8 mouse cellular contexts compared by ENCODE assay signal in genomic region chr7:45052862-45053116, GRCm38 (mm10). TPM values are rescaled to one million over a fixed set of nuclear protein-coding genes. Genes with fewer than 3 reads are reported as not detected.
A peak's percentile ranks its signal among the peaks of the same experiment; 100 is the strongest.
DNase-seq lines count a peak whose midpoint lies in the region; ATAC-seq and TF ChIP-seq lines count a peak whose summit lies in the region.

TSS of gene Prr12 (minus strand) at chr7:45052881.

- TF ChIP-seq CTCF in lung, embryonic 14.5 days (IDR thresholded peaks at IDR 0.05; ENCODE audit: low read depth), result no peak
- TF ChIP-seq CTCF in small intestine, adult 2 months (IDR thresholded peaks at IDR 0.05; ENCODE audit: extremely low read depth, insufficient read length, insufficient replicate concordance, low read depth, low read length), result no peak

- H3K4me2 ChIP-seq in lung, embryonic 14.5 days, result peak within 1 kb of the TSS; percentile 88
- H3K4me2 ChIP-seq in heart, embryonic 15.5 days, result peak within 1 kb of the TSS; percentile 98
- H3K4me2 ChIP-seq in limb, embryonic 11.5 days (ENCODE audit: low read depth, severe bottlenecking), result peak within 1 kb of the TSS; percentile 95

- ATAC-seq in lung, embryonic 14.5 days (ENCODE audit: insufficient read depth), result no peak
- peak; percentile 7; the same call in 1 of the 2 replicates for ATAC-seq in heart, embryonic 15.5 days (replicated peaks; ENCODE audit: insufficient number of reproducible peaks, insufficient read depth, low FRiP score, low read depth)
- no peak for ATAC-seq in limb, embryonic 11.5 days (ENCODE audit: insufficient number of reproducible peaks, low FRiP score, low TSS enrichment, low read depth)

- H3K4me3 ChIP-seq in lung, embryonic 14.5 days (ENCODE audit: low read depth, low read length), result peak within 1 kb of the TSS; percentile 90
- peak within 1 kb of the TSS; percentile 94 for H3K4me3 ChIP-seq in heart, embryonic 15.5 days
- peak within 1 kb of the TSS; percentile 96 for H3K4me3 ChIP-seq in limb, embryonic 11.5 days (ENCODE audit: low read depth, low read length)
- peak within 1 kb of the TSS; percentile 98 for H3K4me3 ChIP-seq in small intestine, adult 2 months (ENCODE audit: low read depth, low read length)

- no peak for TF ChIP-seq POLR2A in small intestine, adult 2 months (IDR thresholded peaks at IDR 0.05; ENCODE audit: low read depth, low read length)

- peaks cover 29% of the 10 kb centered on the region for H3K36me3 ChIP-seq in lung, embryonic 14.5 days (ENCODE audit: insufficient read depth)
- peaks cover 26% of the 10 kb centered on the region for H3K36me3 ChIP-seq in heart, embryonic 15.5 days
- H3K36me3 ChIP-seq in limb, embryonic 11.5 days (ENCODE audit: control insufficient read depth, insufficient read depth, low read length), result peaks cover 24% of the 10 kb centered on the region
- H3K36me3 ChIP-seq in small intestine, adult 2 months (ENCODE audit: control insufficient read depth, insufficient read depth, low read length), result peaks cover 23% of the 10 kb centered on the region

- H3K9me3 ChIP-seq in lung, embryonic 14.5 days (ENCODE audit: low read depth, low read length), result no peaks in the 10 kb centered on the region
- no peaks in the 10 kb centered on the region for H3K9me3 ChIP-seq in heart, embryonic 15.5 days (replicated peaks)
- H3K9me3 ChIP-seq in limb, embryonic 11.5 days (ENCODE audit: control insufficient read depth, low read length), result no peaks in the 10 kb centered on the region

- H3K4me1 ChIP-seq in lung, embryonic 14.5 days (ENCODE audit: insufficient read depth), result 0 out of 2 replicates have a peak, but pooled peaks cover 3% of the 10 kb centered on the region
- peaks cover 25% of the 10 kb centered on the region for H3K4me1 ChIP-seq in heart, embryonic 15.5 days (replicated peaks)
- peaks cover 10% of the 10 kb centered on the region for H3K4me1 ChIP-seq in limb, embryonic 11.5 days (ENCODE audit: control insufficient read depth, insufficient read depth, low read length)
- H3K4me1 ChIP-seq in small intestine, adult 2 months (ENCODE audit: control insufficient read depth, insufficient read depth, insufficient read length, low read length), result peaks cover 8% of the 10 kb centered on the region

- no peak for DNase-seq in lung, embryonic 14.5 days
- DNase-seq in lung, postnatal 14 days, result no peak
- peak; percentile 51 for DNase-seq in embryo, embryonic 11.5 days (ENCODE audit: low read depth, low spot score)
- no peak for DNase-seq in limb, embryonic 11.5 days (ENCODE audit: low spot score)
- no peak for DNase-seq in cerebellum, postnatal 36 days
- no peak for DNase-seq in right cerebral cortex, postnatal 10 days (ENCODE audit: low spot score in 2 of 2)

- peak within 1 kb of the TSS; percentile 88 for H3K9ac ChIP-seq in lung, embryonic 14.5 days
- H3K9ac ChIP-seq in heart, embryonic 15.5 days, result peak within 1 kb of the TSS; percentile 96
- peak within 1 kb of the TSS; percentile 95 for H3K9ac ChIP-seq in limb, embryonic 11.5 days (ENCODE audit: low read length)

- peak within 1 kb of the TSS; percentile 99 for H3K27ac ChIP-seq in lung, embryonic 14.5 days (ENCODE audit: low read depth)
- H3K27ac ChIP-seq in heart, embryonic 15.5 days, result peak within 1 kb of the TSS; percentile 99
- peak within 1 kb of the TSS; percentile 99 for H3K27ac ChIP-seq in limb, embryonic 11.5 days (replicated peaks; ENCODE audit: low read depth, low read length)
- H3K27ac ChIP-seq in small intestine, adult 2 months (ENCODE audit: insufficient read depth, low read depth, low read length), result peak within 1 kb of the TSS; percentile 80

- no peaks in the 10 kb centered on the region for H3K27me3 ChIP-seq in lung, embryonic 14.5 days (ENCODE audit: insufficient read depth, low read length)
- no peaks in the 10 kb centered on the region for H3K27me3 ChIP-seq in heart, embryonic 15.5 days
- no peaks in the 10 kb centered on the region for H3K27me3 ChIP-seq in limb, embryonic 11.5 days (ENCODE audit: control insufficient read depth, insufficient read depth, low read length)
- no peaks in the 10 kb centered on the region for H3K27me3 ChIP-seq in small intestine, adult 2 months (ENCODE audit: control insufficient read depth, insufficient read depth, low read length)

- 3% methylated on average over 6 of the region's 18 CpGs for WGBS in lung, embryonic 14.5 days
- 0% methylated on average over 9 of the region's 18 CpGs for WGBS in heart, embryonic 15.5 days
- WGBS in limb, embryonic 11.5 days, result 0% methylated on average over 6 of the region's 18 CpGs
- WGBS in small intestine, adult 2 months, result 0% methylated on average over 9 of the region's 18 CpGs

RNA-seq across cellular contexts. Expression of gene Prr12, which starts in this region (rescaled TPM):
- polyA plus RNA-seq in lung, embryonic 14.5 days (2014; fragmentation: Nextera tagmentation; extraction: Ambion mirVana), result 14.2 and 16.2 TPM in 2 replicates
- 5.0 and 7.6 TPM in 2 replicates for polyA plus RNA-seq in heart, embryonic 15.5 days (2015; fragmentation: Nextera tagmentation; extraction: Ambion mirVana)
- 18.5 and 20.0 TPM in 2 replicates for polyA plus RNA-seq in limb, embryonic 11.5 days (2014; fragmentation: Nextera tagmentation; extraction: Ambion mirVana)
- 8.1 and 13.2 TPM in 2 replicates for polyA plus RNA-seq in small intestine, adult 2 months (2012; rRNA removed)
